10 mouse cellular contexts compared by ENCODE assay signal in genomic region chr10:112882789-112883687, GRCm38 (mm10). TPM values are rescaled to one million over a fixed set of nuclear protein-coding genes. Genes with fewer than 3 reads are reported as not detected.
A peak's percentile ranks its signal among the peaks of the same experiment; 100 is the strongest.
DNase-seq lines count a peak whose midpoint lies in the region.
"Had no signal": no experiment of that assay in that cellular context is flagged by ENCODE, and none has a peak within 500 bp of the region (broad histone marks: within the 10 kb centered on the region; RNA-seq: fewer than 3 reads in every experiment).

No protein-coding gene starts in this region.

- peak; percentile 7 for DNase-seq in adrenal gland, postnatal 10 days
- no peak for DNase-seq in adrenal gland, postnatal 4 days (ENCODE audit: low spot score in 2 of 2)
- DNase-seq in retina, adult 2 months (ENCODE audit: low read depth, low spot score): peak; percentile 9
- no peak for DNase-seq in retina, embryonic 14.5 days (ENCODE audit: low spot score)
- peak; percentile 54 for DNase-seq in kidney, postnatal 25 days
- DNase-seq in yolk sac, embryonic 10.5 days (ENCODE audit: low spot score): peak; percentile 54
- no peak for DNase-seq in testis, postnatal 10 days (ENCODE audit: low spot score)
- DNase-seq in thymus, postnatal 10 days (ENCODE audit: low spot score in 2 of 2): no peak
- DNase-seq: B cell, adult 2 months; right cerebral cortex, postnatal 4 days had no signal

RNA-seq across cellular contexts. Expression of gene Atxn7l3b, which starts 45.8 kb away (rescaled TPM):
- total RNA-seq in adrenal gland, postnatal 10 days (2021): 10 to 100 TPM; 96.8 to 97.7 TPM
- 100 to 1,000 TPM; 121 to 123 TPM for total RNA-seq in adrenal gland, postnatal 4 days (2021)

Comparison
In these comparisons a context has a peak if more than half of its experiments do, and no peak if none do; other contexts are left out.
1. DNase-seq: peak in adrenal gland, postnatal 10 days (single experiment), retina, adult 2 months (single experiment), kidney, postnatal 25 days (2 of 2) and yolk sac, embryonic 10.5 days (single experiment); none in adrenal gland, postnatal 4 days (0 of 2), retina, embryonic 14.5 days (single experiment), testis, postnatal 10 days (single experiment) and thymus, postnatal 10 days (0 of 2).